Mouse (Mus musculus): ENCODE measurements at regions not wholly inside any gene's neighbourhood (a gene's known extent, or its start where the extent isn't known, plus 50 kb on each side); places are given as distances from the start of the nearest gene placed in this dataset.

GRCm38 (mm10) chr1:122607309-122607708 is 1039.5 kb upstream of the Ddx18 start:
- no peak for DNase-seq (ENCODE audit: low spot score in 2 of 2)

- peak in 1 of 2 experiments; percentile 14 for DNase-seq (ENCODE audit: low spot score in 2 of 2)
These were observed 1008.2 kb upstream of the Ddx18 start for GRCm38 (mm10) chr1:122575954-122576353.

- DNase-seq (ENCODE audit: low spot score in 2 of 2), result no peak
These were observed 983.8 kb upstream of the Ddx18 start for GRCm38 (mm10) chr1:122551596-122551995.

GRCm38 (mm10) chr1:122509580-122509979 is 941.8 kb upstream of the Ddx18 start:
- DNase-seq (ENCODE audit: low spot score in 2 of 2), result no peak

- DNase-seq (ENCODE audit: low spot score in 2 of 2), result no peak
These were observed 933.9 kb upstream of the Ddx18 start for GRCm38 (mm10) chr1:122501707-122502106.

GRCm38 (mm10) chr1:122478003-122478402 is 910.2 kb upstream of the Ddx18 start:
- no peak for DNase-seq (ENCODE audit: low spot score in 2 of 2)

- DNase-seq (ENCODE audit: low spot score in 2 of 2), result no peak
These were observed 896.1 kb upstream of the Ddx18 start for GRCm38 (mm10) chr1:122463931-122464330.

GRCm38 (mm10) chr1:122459056-122459455 is 891.3 kb upstream of the Ddx18 start:
- no peak for DNase-seq (ENCODE audit: low spot score in 2 of 2)

GRCm38 (mm10) chr1:122454881-122455280 is 887.1 kb upstream of the Ddx18 start:
- no peak for DNase-seq (ENCODE audit: low spot score in 2 of 2)

GRCm38 (mm10) chr1:122453617-122454016 is 885.8 kb upstream of the Ddx18 start:
- no peak for DNase-seq (ENCODE audit: low spot score in 2 of 2)

GRCm38 (mm10) chr1:122439358-122439757 is 871.6 kb upstream of the Ddx18 start:
- no peak for DNase-seq (ENCODE audit: low spot score in 2 of 2)

- no peak for DNase-seq (ENCODE audit: low spot score in 2 of 2)
These were observed 855.7 kb upstream of the Ddx18 start for GRCm38 (mm10) chr1:122423503-122423902.

GRCm38 (mm10) chr1:122396342-122396741 is 828.6 kb upstream of the Ddx18 start:
- peak; percentile 38 to 61 for DNase-seq (ENCODE audit: low spot score in 2 of 2)

GRCm38 (mm10) chr1:122393660-122394355 is 826.0 kb upstream of the Ddx18 start:
- DNase-seq (ENCODE audit: low spot score in 2 of 2), result peak; percentile 42 to 66

- peak; percentile 15 to 82 for DNase-seq (ENCODE audit: low spot score in 2 of 2)
These were observed 789.2 kb upstream of the Ddx18 start for GRCm38 (mm10) chr1:122357015-122357414.

- DNase-seq (ENCODE audit: low spot score in 2 of 2), result no peak
These were observed 783.7 kb upstream of the Ddx18 start for GRCm38 (mm10) chr1:122351530-122351929.

GRCm38 (mm10) chr1:122333267-122333666 is 765.5 kb upstream of the Ddx18 start:
- DNase-seq (ENCODE audit: low spot score in 2 of 2), result no peak

GRCm38 (mm10) chr1:122328276-122328675 is 760.5 kb upstream of the Ddx18 start:
- no peak for DNase-seq (ENCODE audit: low spot score in 2 of 2)
